Mouse (Mus musculus) G1E (cell line): ENCODE data around the gene Eva1a.

Experiments used
- CTCF ChIP-seq: IDR thresholded peaks from 2 replicates; pipeline ENCODE4 v1.5.1; 2012; ENCODE audit warnings: low read depth, low read length, inconsistent platforms, mixed read lengths
- GATA1 ChIP-seq: IDR thresholded peaks from 2 replicates; pipeline ENCODE4 v1.6.1; 2012; ENCODE audit warnings: borderline replicate concordance, low read length, inconsistent platforms, mixed read lengths

DNA sequence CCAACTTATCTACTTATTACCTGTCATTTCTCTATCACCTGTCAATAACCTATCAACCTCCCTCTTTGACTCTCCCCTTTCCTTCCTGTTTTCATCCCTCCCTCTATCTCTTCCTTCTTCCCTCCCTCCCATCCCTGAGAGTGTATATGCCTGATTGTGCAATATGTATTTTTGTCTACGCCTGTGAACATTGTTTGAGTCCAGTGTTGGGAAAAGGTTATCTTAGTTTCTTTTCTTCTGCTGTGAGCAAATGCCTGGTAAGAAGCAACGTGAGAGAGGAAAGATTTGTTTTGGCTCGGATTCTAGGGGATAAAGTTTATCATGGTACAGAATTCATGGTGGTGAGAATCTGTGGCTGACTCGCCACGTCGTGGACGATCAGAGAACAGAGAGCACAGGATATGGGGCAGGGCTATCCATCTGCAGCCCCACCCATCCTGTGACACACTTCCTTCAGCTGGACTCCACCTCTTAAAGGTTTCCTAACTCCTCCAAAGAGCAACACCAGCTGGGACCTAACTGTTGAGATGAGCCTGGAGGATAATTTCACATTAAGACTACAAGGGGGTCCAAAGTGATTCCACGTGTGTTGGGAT, 44.6 kb downstream of the Eva1a start:
- TF ChIP-seq GATA1 (no peak), CTCF (no peak)
